Mouse (Mus musculus) embryonic stem cell, embryonic (primary cell): ENCODE data around the gene Klhdc7a.

ENCODE experiments used
- CTCF ChIA-PET, 4 experiments: fragments of 300-600 bp in 2 of 4; fragments of 350-600 bp in 2 of 4; sonication (Branson Sonifier 250); formaldehyde crosslinking; loops; one replicate each; lab custom pipeline; 2022; ENCODE audit warnings: inconsistent platforms in 2 of 4; lab: Charles Lee
- POLR2A ChIA-PET, 4 experiments: fragments of 300-600 bp in 2 of 4; fragments of 350-600 bp in 2 of 4; sonication (Branson Sonifier 250); formaldehyde crosslinking; loops; one replicate each; lab custom pipeline; 2022; ENCODE audit warnings: antibody characterized with exemption in 4 of 4, inconsistent platforms in 1 of 4; lab: Charles Lee

Klhdc7a gene

GRCm38 (mm10) chr4:139967922-139968321 is at the start of gene Klhdc7a:
TSS of gene Klhdc7a (minus strand) at chr4:139968026.
- ChIA-PET POLR2A (interaction anchor here (0.6 to 3.4 kb wide), 42 partner anchors 9 to 736 kb away, joined by 3 to 82 read pairs (median 4); no protein-coding TSS in a partner anchor), CTCF (interaction anchor here (1.1 to 1.4 kb wide), 7 partner anchors 9 to 85 kb away, joined by 3 to 5 read pairs (median 4); no protein-coding TSS in a partner anchor)

DNA sequence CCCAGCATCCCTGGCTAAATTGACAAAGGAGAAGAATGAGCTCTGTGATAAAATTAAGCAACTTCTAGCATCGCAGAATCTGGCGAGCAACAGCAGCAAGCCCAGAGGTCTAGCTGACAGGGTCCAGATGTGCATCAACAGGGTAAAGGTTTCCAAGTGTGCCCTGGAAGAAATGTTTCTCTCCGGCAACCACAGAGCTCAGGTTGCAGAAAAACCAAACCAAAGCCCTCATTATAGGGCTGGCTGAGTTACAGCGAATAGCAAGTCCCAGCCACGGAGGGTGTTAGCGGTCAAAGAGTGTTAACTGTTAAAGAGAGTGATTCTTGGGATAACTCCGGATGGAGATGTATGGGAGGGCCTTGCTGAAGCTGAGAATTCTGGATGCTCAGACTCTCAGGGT is 48.1 kb upstream of the Klhdc7a start:
- ChIA-PET POLR2A (no interaction called here), CTCF (no interaction called here)

DNA sequence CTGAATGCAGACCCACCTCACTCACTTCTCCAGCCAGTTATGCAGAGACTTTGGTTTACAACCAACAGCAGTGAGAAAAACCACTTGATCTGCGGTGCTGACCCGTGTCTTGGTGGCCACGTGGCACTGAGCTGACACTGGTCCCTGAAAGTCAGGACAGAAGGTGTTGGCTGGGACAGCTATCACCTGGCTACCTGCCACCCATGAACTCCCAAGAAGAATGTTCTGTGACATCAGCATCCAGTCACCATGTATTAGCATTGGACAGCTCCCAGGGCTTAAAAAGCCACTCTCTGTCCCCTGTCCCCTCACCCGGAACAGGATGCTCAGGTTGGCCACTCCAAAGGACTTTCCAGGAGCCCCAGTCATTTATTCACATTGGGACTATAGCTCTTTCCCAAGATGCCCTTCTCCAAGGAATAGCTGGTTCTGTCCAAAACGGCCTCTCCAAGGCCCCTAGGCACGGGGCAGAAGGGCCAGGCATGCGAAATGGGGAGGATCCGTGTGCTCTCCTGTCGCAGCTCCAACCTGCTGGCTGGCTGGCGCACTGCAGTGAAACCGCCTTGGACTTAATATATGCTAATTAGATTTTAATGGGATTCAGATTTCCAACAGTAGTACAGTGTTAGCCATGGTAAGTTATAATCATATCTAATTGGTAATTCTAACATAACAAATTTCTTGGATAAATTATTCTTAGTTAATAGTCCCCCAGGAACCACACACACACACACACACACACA is 43.1 kb upstream of the Klhdc7a start:
- CTCF ChIA-PET: interaction anchor here in 3 of 4 experiments (0.5 to 1.3 kb wide), 9 partner anchors 16 to 540 kb away, joined by 3 to 7 read pairs (median 5); no protein-coding TSS in a partner anchor
- POLR2A ChIA-PET: interaction anchor here in 2 of 4 experiments (0.6 to 1.6 kb wide), 4 partner anchors 10 to 61 kb away, joined by 3 to 8 read pairs (median 6); partner anchors contain the start of gene Klhdc7a (in 1 of the 2)

DNA sequence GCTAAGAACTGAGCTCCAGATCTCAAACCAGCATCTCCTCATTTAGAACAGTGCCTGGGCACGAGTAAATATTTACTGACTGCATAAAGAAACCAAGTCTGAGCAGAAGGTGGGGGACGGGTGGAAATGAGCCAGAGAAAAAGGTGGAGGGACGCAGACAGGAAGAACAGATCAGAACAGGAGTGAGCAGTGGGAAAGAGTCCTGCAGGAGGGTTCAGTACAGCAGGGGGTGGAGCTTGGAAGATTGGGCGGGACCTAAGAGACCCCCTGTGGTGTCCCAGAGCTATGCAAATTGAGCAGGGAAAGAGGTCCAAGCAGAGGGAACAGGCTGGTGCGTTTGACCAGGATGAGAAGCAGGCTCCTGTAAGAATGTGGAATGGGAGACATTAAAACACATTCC is 37.1 kb upstream of the Klhdc7a start:
- POLR2A ChIA-PET: interaction anchor here in 3 of 4 experiments (0.6 to 3.3 kb wide), 24 partner anchors 16 to 1272 kb away, joined by 3 to 34 read pairs (median 4); partner anchors contain the start of gene Klhdc7a (in 2 of the 3)
- CTCF ChIA-PET: interaction anchor here (0.5 to 2.4 kb wide), 19 partner anchors 25 to 811 kb away, joined by 3 to 10 read pairs (median 4); partner anchors contain the start of gene Klhdc7a (in 1 of the 4)

DNA sequence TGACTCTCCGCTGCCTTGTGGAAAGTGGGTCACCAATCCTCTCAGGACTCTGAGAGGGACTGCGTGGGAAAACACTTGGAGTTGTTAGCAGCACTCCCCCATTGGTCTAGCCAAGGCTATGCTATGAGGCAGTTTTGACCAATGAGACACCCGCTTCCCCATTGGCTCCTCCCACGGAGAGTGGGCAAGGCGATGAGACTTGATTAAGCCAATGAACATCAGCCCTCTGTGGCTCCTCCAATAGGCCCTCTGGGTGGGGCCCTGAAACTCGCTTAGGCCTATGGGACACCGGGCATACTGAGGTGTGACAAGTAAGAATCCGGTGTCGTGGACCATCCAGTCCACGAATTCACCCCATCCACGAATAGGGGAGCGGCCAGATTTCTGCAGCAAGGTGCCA is 36.3 kb upstream of the Klhdc7a start:
- ChIA-PET POLR2A (interaction anchor here in 3 of 4 experiments (0.8 to 3.3 kb wide), 16 partner anchors 11 to 65 kb away, joined by 3 to 34 read pairs (median 4); partner anchors contain the start of gene Klhdc7a (in 2 of the 3)), CTCF (interaction anchor here (0.5 to 2.4 kb wide), 13 partner anchors 26 to 811 kb away, joined by 3 to 10 read pairs (median 4); no protein-coding TSS in a partner anchor)

DNA sequence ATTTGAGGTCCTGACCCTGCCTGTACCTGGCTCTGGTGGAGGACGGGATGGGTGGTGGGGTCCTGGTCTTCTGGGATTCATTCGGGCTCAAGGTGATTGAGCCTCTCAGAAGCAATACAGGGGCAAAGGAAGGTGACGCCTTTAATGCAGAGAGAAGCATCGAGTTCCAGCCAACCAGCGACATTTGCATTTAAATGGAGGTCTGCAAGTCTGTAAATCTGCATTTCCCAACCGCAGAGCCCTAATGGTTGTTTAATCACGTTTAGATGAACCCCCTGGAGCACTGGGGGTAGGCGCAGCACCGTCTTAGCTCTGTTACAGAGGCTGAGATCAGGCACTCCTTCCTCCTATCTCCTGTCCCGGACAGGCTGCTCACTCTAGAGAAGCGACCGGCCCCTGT is 34.2 kb upstream of the Klhdc7a start:
- ChIA-PET POLR2A (interaction anchor here in 3 of 4 experiments (0.6 to 3.1 kb wide), 10 partner anchors 13 to 1563 kb away, joined by 3 to 13 read pairs (median 3); partner anchors contain the start of gene Klhdc7a (in 3 of the 3)), CTCF (interaction anchor here in 2 of 4 experiments (0.5 to 1.8 kb wide), 3 partner anchors 29 to 783 kb away, joined by 3 to 4 read pairs (median 3); no protein-coding TSS in a partner anchor)

GRCm38 (mm10) chr4:140000911-140001310 is 33.1 kb upstream of the Klhdc7a start:
- CTCF ChIA-PET: no interaction called here

GRCm38 (mm10) chr4:139999033-139999432 is 31.2 kb upstream of the Klhdc7a start:
- POLR2A ChIA-PET: no interaction called here
- CTCF ChIA-PET: no interaction called here

More at GRCm38 (mm10) chr4:140000911-140001310, 33.1 kb upstream of the Klhdc7a start:
- POLR2A ChIA-PET: no interaction called here

DNA sequence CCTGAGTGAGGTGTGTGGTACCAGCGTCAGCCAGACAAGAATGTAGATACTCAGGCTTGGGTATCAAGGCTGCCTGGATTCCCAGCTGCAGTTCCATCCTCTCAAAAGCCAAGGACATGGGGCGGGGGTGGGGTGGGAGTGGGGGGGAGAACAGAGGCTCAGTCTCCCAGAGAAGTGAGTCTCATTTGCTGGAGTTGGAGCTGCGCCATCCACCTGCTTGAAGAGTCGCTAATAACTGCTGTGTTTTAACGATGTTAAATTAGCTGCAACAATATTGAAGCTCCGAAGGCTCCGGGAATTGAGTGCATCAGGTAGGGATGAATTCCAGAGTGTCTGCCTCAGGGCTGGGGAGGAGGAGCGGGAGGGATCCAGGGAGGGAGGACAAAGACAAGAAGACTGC is 27.8 kb upstream of the Klhdc7a start:
- POLR2A ChIA-PET: interaction anchor here in 3 of 4 experiments (0.6 to 1.0 kb wide), 3 partner anchors 28 to 175 kb away, joined by 3 read pairs; partner anchors contain the start of gene Klhdc7a (in 2 of the 3)
- CTCF ChIA-PET: interaction anchor here in 1 of 4 experiments (0.6 kb wide), 1 partner anchor 202 kb away, joined by 9 read pairs; no protein-coding TSS in a partner anchor

DNA sequence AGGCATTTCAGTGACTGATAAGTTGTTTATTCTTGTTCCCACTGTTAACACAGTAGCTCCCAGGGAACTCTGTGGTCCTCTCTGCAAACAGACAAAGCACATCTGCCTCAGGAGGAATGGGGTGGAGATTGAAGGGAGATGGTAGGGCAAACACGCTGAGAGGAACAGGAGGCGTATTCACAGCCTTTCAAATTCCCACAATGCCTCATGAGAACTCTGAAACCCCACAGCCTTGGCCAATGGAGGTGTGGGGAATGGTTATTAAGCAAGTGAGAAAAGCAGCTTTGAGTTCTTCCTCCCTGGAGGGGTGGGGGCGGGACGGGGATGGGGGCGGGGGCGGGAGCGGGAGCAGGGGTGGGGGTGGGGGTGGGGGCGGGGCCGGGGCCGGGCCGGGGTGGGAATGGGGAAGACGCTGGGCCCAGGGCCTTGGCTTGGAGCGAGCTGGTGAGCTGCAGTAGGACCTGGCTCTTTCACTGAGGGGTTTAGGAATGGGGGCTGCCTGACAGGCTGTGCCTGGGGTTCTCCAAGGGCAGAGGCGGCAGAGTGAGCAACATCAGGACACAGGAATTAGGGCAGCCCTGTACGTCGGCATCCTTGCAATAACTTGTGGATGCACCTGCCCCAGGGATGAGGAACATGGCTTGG is 25.4 kb upstream of the Klhdc7a start:
- CTCF ChIA-PET: interaction anchor here in 1 of 4 experiments (0.6 kb wide), 1 partner anchor 44 kb away, joined by 3 read pairs; no protein-coding TSS in a partner anchor

DNA sequence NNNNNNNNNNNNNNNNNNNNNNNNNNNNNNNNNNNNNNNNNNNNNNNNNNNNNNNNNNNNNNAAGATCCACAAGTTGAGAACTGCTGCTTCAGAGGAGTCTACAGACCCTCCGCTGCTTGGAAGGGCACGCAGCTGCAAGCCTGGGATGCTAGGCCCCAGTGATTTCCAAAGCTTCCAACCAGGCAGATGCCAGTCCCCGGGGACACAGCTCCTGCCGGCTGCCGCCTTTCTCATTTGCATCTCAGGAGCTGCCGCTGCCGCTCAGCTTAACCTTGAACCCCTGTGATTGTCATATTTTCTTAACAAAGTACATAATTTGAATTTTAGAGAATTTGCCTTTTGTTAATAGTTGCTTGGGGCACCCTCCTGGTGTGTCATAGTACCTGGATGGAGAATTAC is 19.1 kb upstream of the Klhdc7a start:
- POLR2A ChIA-PET: interaction anchor here in 2 of 4 experiments (0.6 to 1.8 kb wide), 7 partner anchors 9 to 24 kb away, joined by 3 to 5 read pairs (median 3); partner anchors contain the start of gene Klhdc7a (in 2 of the 2)
- CTCF ChIA-PET: interaction anchor here in 2 of 4 experiments (0.6 to 1.3 kb wide), 6 partner anchors 25 to 173 kb away, joined by 3 to 4 read pairs (median 4); no protein-coding TSS in a partner anchor

More for the DNA sequence above, 25.4 kb upstream of the Klhdc7a start:
- POLR2A ChIA-PET: interaction anchor here in 2 of 4 experiments (1.2 to 1.5 kb wide), 4 partner anchors 10 to 29 kb away, joined by 3 to 4 read pairs (median 3); no protein-coding TSS in a partner anchor

DNA sequence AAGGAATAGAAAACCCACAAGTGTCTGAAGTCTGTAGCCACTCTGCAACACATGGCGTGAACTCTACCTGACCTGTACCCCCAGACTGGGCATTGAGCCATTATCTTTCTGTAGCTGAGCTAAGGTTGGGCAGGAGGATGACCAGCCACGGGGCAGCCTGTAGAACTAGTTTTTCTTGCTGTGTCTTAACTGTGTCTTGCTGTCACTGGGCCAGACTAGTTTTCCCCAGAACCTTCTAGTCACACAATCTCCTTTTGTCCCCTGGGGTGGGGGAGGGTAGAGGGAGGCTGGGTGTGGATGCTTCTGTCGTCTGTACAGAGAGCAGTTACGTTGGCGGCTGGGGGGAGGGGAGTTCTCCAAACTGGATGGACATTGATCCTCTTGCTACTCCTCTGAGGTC is 10.9 kb upstream of the Klhdc7a start:
- ChIA-PET POLR2A (interaction anchor here (0.7 to 3.5 kb wide), 15 partner anchors 9 to 1487 kb away, joined by 3 to 82 read pairs (median 4); partner anchors contain the start of gene Klhdc7a (in 4 of the 4)), CTCF (interaction anchor here in 1 of 4 experiments (0.7 kb wide), 1 partner anchor 395 kb away, joined by 3 read pairs; no protein-coding TSS in a partner anchor)

GRCm38 (mm10) chr4:139977308-139977781 is 9.5 kb upstream of the Klhdc7a start:
- ChIA-PET CTCF (interaction anchor here (0.6 to 1.2 kb wide), 4 partner anchors 9 to 125 kb away, joined by 3 to 6 read pairs (median 4); partner anchors contain the start of gene Klhdc7a (in 1 of the 4)), POLR2A (interaction anchor here in 3 of 4 experiments (0.6 to 3.5 kb wide), 23 partner anchors 9 to 1726 kb away, joined by 3 to 82 read pairs (median 4); partner anchors contain the start of gene Klhdc7a (in 3 of the 3))

DNA sequence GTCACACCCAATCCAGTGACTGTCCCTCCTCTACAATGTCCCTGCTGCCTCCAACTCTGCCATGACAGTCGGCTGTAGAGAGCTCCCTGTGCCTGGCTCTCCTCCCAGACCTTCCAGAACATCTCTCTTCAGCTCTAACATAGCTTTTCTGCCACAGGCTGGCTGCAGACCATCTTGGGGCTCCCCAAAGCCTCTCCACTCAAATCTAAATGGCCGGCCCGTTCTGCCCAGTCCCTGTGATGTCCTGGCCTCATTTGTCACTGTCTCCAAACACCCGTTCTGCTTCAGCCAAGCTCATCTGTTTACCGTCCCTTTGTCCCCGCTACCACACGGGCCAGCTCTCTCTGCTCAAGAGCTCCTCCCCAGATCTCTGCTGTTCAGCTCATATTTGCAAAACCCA is 6.7 kb upstream of the Klhdc7a start:
- ChIA-PET CTCF (interaction anchor here in 1 of 4 experiments (1.1 kb wide), 1 partner anchor 178 kb away, joined by 3 read pairs; no protein-coding TSS in a partner anchor), POLR2A (interaction anchor here in 2 of 4 experiments (0.5 to 1.2 kb wide), 7 partner anchors 10 to 607 kb away, joined by 3 to 5 read pairs (median 3); no protein-coding TSS in a partner anchor)

DNA sequence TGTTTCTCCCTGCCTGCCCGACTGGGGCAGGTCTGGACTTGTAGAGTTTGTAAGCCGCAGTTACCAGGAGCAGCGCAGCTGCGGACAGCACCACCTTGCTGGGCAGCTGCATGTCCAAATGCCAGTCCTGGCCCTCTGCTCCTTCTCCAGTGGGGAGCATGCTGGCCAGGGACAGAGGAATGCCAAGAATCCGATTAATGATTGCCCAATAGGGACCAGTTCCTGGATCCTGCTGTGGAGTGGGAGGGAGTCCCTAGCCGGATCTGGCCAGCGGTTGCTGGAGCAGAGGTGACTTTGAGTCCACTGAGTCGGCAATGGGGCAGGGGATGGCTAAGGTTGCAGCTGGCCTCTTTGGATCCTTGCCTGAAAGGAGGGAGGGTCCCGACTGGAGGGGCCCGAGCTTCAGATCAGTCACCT is 343 bp downstream of the Klhdc7a start:
- CTCF ChIA-PET: interaction anchor here (0.6 to 1.4 kb wide), 8 partner anchors 10 to 317 kb away, joined by 3 to 5 read pairs (median 4); no protein-coding TSS in a partner anchor
- POLR2A ChIA-PET: interaction anchor here (0.6 to 3.4 kb wide), 41 partner anchors 8 to 736 kb away, joined by 3 to 82 read pairs (median 4); no protein-coding TSS in a partner anchor

DNA sequence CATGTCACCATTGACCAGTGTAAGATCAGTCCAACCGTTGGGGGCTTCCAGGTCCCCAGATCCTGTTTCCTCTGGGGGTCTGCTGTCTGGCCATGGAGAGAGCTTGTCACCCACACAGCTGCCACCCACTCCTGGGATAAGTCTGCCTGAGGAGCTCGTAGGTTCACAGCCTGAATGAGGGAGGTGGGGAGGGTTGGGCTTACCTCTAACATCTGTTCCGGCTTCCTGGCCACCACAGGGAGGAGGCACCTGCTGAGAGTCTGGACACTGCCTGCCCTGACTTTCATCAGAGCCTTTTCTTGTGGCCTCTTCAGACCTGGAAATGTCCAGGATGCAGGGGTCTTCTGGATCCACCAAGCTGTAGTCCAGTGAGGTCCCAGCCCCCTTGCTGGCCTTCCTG is 845 bp downstream of the Klhdc7a start:
- ChIA-PET POLR2A (interaction anchor here (0.6 to 3.4 kb wide), 36 partner anchors 8 to 731 kb away, joined by 3 to 82 read pairs (median 4); no protein-coding TSS in a partner anchor), CTCF (interaction anchor here in 3 of 4 experiments (0.6 to 1.4 kb wide), 5 partner anchors 16 to 317 kb away, joined by 3 to 5 read pairs (median 5); no protein-coding TSS in a partner anchor)
